Mouse (Mus musculus): ENCODE results near the gene Mafk. TPM values are rescaled to one million over a fixed set of nuclear protein-coding genes. Genes with fewer than 3 reads are reported as not detected.

The Mafk gene
- polyA plus RNA-seq, 1 experiment = not detected

- H3K4me3 ChIP-seq (ENCODE audit: insufficient read depth, low read depth, low read length) = no peak overlapping the region
- 73% methylated on average over 11 of the region's 11 CpGs for WGBS
- no peak for TF ChIP-seq CTCF (IDR thresholded peaks at IDR 0.05; ENCODE audit: insufficient read depth, low read depth, low read length)
- TF ChIP-seq POLR2A (IDR thresholded peaks at IDR 0.05; ENCODE audit: insufficient read depth, low read depth, low read length) = no peak
These were observed 27.0 kb upstream of the Mafk start for GRCm38 (mm10) chr5:139764296-139764695.

DNA sequence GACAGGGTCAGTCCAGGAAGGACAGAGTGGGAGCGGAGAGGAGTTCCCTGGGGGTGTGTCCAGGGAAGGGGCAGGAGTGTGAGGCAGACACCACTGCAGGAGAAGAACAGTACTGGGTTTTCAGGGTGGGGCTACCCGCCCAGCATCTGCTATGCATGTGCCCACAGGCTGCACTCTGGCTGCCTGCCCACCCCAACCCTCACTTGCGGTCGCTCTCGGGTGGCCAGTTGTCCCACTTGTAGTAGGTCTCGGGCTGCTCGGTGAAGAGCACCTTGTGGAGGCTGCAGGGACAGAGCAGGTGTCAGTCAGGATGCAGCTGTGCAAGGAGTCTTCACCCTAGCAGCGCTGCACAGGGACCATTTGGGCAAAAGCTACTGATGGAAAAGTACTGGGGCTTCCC lies 23.1 kb upstream of the Mafk start:
- 91% methylated on average over 8 of the region's 8 CpGs for WGBS
- H3K27ac ChIP-seq (ENCODE audit: insufficient read depth, low read depth, low read length) = no peak overlapping the region
- TF ChIP-seq POLR2A (IDR thresholded peaks at IDR 0.05; ENCODE audit: insufficient read depth, low read depth, low read length) (no peak), CTCF (IDR thresholded peaks at IDR 0.05; ENCODE audit: insufficient read depth, low read depth, low read length) (no peak)
- no peak overlapping the region for H3K4me3 ChIP-seq (ENCODE audit: insufficient read depth, low read depth, low read length)
- no peaks in the 10 kb centered on the region for H3K4me1 ChIP-seq (ENCODE audit: control insufficient read depth, insufficient read depth, low read length)

More at GRCm38 (mm10) chr5:139764296-139764695, 27.0 kb upstream of the Mafk start:
- Histone ChIP-seq H3K27ac (ENCODE audit: insufficient read depth, low read depth, low read length) (no peak overlapping the region), H3K4me1 (ENCODE audit: control insufficient read depth, insufficient read depth, low read length) (no peaks in the 10 kb centered on the region)

- Histone ChIP-seq H3K27ac (ENCODE audit: insufficient read depth, low read depth, low read length) (no peak within 1 kb of the TSS), H3K4me1 (ENCODE audit: control insufficient read depth, insufficient read depth, low read length) (peaks cover 11% of the 10 kb centered on the region), H3K4me3 (ENCODE audit: insufficient read depth, low read depth, low read length) (peak within 1 kb of the TSS; percentile 79)
- TF ChIP-seq POLR2A (IDR thresholded peaks at IDR 0.05; ENCODE audit: insufficient read depth, low read depth, low read length) (peak; percentile 58), CTCF (IDR thresholded peaks at IDR 0.05; ENCODE audit: insufficient read depth, low read depth, low read length) (peak; percentile 78)
- WGBS = under 1% methylated on average over 55 of the region's 55 CpGs
These were observed 15.9 kb upstream of the Mafk start, which contains the start of gene Ints1 for GRCm38 (mm10) chr5:139775216-139775926. Ints1 (minus strand) TSS chr5:139775674.

DNA sequence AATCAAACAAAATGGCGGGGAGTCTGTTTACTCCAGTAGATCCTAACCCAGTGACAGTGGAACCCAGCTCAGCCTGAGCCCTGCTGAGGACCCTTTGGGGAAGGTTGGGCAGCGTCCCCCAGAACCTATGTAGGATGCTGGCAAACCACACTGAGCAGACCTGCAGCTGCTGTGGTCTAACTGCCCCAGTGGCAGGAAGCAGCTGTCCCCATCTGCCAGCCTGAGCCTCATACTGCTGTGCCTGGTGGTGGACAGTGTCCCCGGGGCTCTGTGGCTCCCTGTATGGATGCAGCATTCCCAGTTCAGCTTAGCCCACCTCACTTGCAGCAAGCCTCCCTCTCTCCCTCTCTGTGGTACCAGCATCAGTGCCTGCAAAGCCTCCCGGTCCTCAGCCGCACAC lies 14.3 kb upstream of the Mafk start:
- Histone ChIP-seq H3K4me3 (ENCODE audit: insufficient read depth, low read depth, low read length) (no peak overlapping the region), H3K4me1 (ENCODE audit: control insufficient read depth, insufficient read depth, low read length) (peaks cover 11% of the 10 kb centered on the region), H3K27ac (ENCODE audit: insufficient read depth, low read depth, low read length) (no peak overlapping the region)
- WGBS = 80% methylated on average over 5 of the region's 5 CpGs
- no peak for TF ChIP-seq CTCF (IDR thresholded peaks at IDR 0.05; ENCODE audit: insufficient read depth, low read depth, low read length)
- no peak for TF ChIP-seq POLR2A (IDR thresholded peaks at IDR 0.05; ENCODE audit: insufficient read depth, low read depth, low read length)

DNA sequence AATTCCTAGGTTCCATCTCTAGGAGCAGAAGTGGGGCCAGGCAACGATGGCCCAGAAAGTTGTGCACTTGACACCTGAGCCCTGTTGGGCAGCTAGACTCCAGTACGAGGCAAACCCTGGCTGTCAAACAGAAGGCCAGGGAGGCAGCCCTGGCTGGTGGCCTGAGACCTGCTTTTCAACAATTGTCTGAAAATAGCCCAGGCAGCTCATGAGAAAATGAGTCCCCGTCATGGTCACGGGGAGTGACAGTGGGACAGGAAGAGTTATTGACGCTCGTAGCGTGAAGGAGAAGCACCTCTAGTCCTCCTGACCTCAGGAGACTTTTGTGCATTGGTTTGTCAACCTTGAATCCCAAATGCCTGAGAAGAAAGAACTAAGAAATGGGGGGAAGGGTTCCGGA lies 9.9 kb upstream of the Mafk start:
- no peak for TF ChIP-seq CTCF (IDR thresholded peaks at IDR 0.05; ENCODE audit: insufficient read depth, low read depth, low read length)
- TF ChIP-seq POLR2A (IDR thresholded peaks at IDR 0.05; ENCODE audit: insufficient read depth, low read depth, low read length) = no peak
- WGBS = 82% methylated on average over 8 of the region's 8 CpGs
- H3K27ac ChIP-seq (ENCODE audit: insufficient read depth, low read depth, low read length) = no peak overlapping the region
- no peaks in the 10 kb centered on the region for H3K4me1 ChIP-seq (ENCODE audit: control insufficient read depth, insufficient read depth, low read length)
- no peak overlapping the region for H3K4me3 ChIP-seq (ENCODE audit: insufficient read depth, low read depth, low read length)

DNA sequence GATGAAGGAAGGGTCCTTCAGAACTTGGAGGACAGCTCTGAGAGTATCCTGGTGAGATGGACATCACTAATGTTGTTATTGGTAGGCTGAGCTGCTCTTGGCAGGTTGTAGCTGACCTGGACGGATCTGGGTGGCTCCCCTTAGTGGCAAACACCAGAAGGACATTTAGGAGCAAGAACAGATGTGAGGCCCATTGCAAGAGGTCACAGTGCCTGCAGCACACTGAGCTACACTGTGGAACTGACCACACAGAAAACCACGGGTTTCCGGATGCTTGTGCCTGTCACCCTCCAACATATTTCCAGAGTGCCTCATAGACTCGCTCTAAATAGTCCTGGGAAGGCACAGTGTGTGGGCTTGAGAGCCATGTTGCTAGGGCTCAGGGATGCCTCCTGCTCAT lies 1.8 kb upstream of the Mafk start:
- 55% methylated on average over 4 of the region's 4 CpGs for WGBS
- no peak for TF ChIP-seq POLR2A (IDR thresholded peaks at IDR 0.05; ENCODE audit: insufficient read depth, low read depth, low read length)
- no peak for TF ChIP-seq CTCF (IDR thresholded peaks at IDR 0.05; ENCODE audit: insufficient read depth, low read depth, low read length)
- H3K27ac ChIP-seq (ENCODE audit: insufficient read depth, low read depth, low read length) = no peak overlapping the region
- H3K4me3 ChIP-seq (ENCODE audit: insufficient read depth, low read depth, low read length) = no peak overlapping the region
- peaks cover 8% of the 10 kb centered on the region for H3K4me1 ChIP-seq (ENCODE audit: control insufficient read depth, insufficient read depth, low read length)

DNA sequence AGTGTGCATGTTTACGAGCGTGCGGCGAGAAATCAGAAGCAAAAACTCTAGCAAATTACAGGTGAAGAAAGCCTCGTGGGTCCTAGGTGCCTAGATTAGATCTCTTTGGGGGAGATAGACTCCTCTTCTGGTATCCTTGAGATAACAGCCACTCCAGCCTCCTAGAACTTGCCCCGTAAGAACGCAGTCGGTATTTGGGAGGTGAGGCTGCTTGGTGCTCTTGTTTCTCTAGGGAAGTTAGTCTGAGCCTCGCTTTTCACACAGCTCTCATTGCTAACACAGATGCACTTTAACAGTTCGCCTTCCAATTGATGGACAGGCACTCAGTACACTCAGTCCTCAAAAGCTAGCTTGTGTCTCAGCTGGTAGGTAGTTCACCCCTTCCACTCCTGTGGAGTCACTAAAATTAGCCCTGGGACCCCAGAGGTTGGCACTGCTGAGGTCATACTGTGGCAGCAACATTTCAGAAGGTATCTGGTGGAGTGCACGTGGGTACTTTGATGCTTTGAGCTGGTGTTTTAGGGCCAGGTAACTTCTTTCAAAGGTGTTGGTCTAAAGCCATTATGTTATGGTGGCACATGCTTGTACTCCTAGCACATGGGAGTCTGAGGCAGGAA lies 954 bp downstream of the Mafk start:
- 17% methylated on average over 11 of the region's 11 CpGs for WGBS
- TF ChIP-seq CTCF (IDR thresholded peaks at IDR 0.05; ENCODE audit: insufficient read depth, low read depth, low read length) = no peak
- TF ChIP-seq POLR2A (IDR thresholded peaks at IDR 0.05; ENCODE audit: insufficient read depth, low read depth, low read length) = no peak
- peaks cover 27% of the 10 kb centered on the region for H3K4me1 ChIP-seq (ENCODE audit: control insufficient read depth, insufficient read depth, low read length)
- H3K27ac ChIP-seq (ENCODE audit: insufficient read depth, low read depth, low read length) = no peak overlapping the region
- H3K4me3 ChIP-seq (ENCODE audit: insufficient read depth, low read depth, low read length) = peak overlapping the region; percentile 58

GRCm38 (mm10) chr5:139792966-139793337 lies 1.6 kb downstream of the Mafk start:
- 59% methylated on average over 3 of the region's 3 CpGs for WGBS
- Histone ChIP-seq H3K27ac (ENCODE audit: insufficient read depth, low read depth, low read length) (no peak overlapping the region), H3K4me1 (ENCODE audit: control insufficient read depth, insufficient read depth, low read length) (peaks cover 34% of the 10 kb centered on the region), H3K4me3 (ENCODE audit: insufficient read depth, low read depth, low read length) (no peak overlapping the region)
- TF ChIP-seq POLR2A (IDR thresholded peaks at IDR 0.05; ENCODE audit: insufficient read depth, low read depth, low read length) (no peak), CTCF (IDR thresholded peaks at IDR 0.05; ENCODE audit: insufficient read depth, low read depth, low read length) (no peak)

DNA sequence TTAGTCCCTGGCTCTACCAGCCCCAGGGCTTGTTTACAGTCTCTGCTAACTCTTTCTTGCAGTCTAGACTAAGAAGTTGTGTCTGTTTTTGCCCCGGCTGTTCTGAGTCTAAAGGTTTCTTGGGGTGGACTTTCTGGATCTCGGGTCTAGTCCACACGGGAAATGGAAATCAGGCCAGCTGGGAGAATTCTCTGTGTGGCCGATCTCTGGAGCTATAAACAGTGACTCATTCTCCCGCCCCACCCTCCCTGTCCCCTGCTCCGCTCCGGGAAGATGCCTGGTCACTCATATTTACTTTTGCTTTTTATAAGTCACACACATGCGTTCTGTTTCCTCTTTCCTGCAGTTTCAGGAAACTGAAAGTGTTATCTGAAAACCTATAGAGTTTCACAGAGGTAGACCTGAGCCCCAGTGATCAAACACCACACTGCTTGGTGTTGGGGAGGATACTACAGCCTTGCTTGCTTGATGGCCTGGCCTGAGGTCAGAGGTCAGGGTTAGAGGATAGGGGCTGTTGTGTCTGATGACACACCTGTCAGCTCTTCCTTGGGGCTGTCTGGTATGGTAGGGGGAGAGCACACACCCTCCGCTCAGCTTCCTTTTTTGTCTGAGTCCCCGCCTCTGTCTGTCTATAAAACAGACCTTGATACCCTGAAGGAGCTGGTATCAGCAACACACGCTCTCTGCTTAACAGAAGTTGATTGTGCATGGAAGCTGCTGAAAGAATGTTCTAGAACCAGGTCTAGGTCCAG lies 2.2 kb downstream of the Mafk start:
- 64% methylated on average over 11 of the region's 11 CpGs for WGBS
- no peak overlapping the region for H3K4me3 ChIP-seq (ENCODE audit: insufficient read depth, low read depth, low read length)
- H3K4me1 ChIP-seq (ENCODE audit: control insufficient read depth, insufficient read depth, low read length) = peaks cover 40% of the 10 kb centered on the region
- no peak overlapping the region for H3K27ac ChIP-seq (ENCODE audit: insufficient read depth, low read depth, low read length)
- TF ChIP-seq POLR2A (IDR thresholded peaks at IDR 0.05; ENCODE audit: insufficient read depth, low read depth, low read length) (no peak), CTCF (IDR thresholded peaks at IDR 0.05; ENCODE audit: insufficient read depth, low read depth, low read length) (no peak)

Data from olfactory bulb, adult 2 months (tissue).